Mouse (Mus musculus): ENCODE measurements around the gene Lpar4.

DNA sequence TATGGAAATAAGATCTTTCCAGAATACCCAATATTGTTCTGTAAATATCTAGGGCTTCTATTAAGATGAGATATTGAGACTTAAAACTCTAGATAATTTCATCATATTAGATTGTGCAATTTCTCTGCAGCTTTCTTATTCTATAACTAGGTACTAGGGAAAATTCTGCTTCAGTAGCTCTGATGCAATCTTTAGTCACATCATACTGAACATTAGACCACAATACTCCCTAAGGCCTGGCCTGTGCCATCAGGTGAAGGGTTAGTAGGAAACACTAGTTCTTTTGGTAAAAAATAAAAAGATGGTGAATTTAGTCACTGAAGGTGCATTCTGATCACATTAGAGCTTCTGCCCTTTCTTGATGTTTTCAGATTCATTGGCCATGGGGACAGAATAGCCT, 4.1 kb downstream of the Lpar4 start:
- TF ChIP-seq EP300 (IDR thresholded peaks at IDR 0.05; ENCODE audit: insufficient read depth, low read depth, low read length): no peak
- no peak for TF ChIP-seq CTCF (IDR thresholded peaks at IDR 0.05)

Data from heart, adult 2 months (tissue).